In the genomic region with DNA sequence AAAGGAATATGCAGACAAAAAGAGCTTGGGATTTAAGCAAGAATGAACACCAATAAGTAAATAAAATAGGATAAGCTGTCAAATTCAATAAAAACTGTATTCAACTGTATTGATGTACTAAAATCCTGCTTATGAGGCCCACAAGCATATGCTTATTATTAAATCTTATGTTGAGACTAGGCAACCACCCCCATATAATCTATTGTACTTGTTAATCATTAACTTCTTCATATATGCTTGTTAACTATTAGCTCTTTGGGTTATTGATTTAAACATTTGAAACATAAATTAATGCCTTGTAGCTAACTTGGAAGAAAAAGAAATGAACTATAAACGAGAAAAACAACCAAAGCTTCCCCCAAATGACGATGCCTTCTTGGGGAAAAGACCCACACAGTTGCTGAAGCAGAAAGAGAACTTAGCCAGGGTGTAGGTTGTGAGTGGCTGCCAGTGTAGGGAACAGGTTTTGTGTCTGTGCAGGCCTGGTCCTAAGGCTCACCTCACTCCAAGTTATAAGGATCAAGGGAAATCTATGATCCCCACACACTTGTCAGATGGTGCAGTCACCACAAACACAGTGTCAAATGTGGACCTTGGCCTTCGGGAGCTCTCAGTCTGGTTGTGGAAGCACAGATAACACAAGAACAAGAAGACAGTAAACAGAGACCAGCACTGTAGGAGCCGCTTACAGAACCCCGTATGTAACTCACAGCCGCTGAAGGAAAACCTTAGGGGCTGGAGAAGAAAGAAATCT, we compare ENCODE assay signal across 20 mouse cellular contexts.
DNase-seq lines count a peak whose midpoint lies in the region; ATAC-seq and TF ChIP-seq lines count a peak whose summit lies in the region.
"Had no signal": no experiment of that assay in that cellular context is flagged by ENCODE, and none has a peak within 500 bp of the region (broad histone marks: within the 10 kb centered on the region; RNA-seq: fewer than 3 reads in every experiment).

No protein-coding gene starts in this region.

- peak; percentile 14 for DNase-seq in kidney, adult 18-20 months
- no peak for DNase-seq in kidney, postnatal 10 days
- peak; percentile 30 for DNase-seq in A20 (ENCODE audit: low read depth, low spot score)
- DNase-seq in liver, postnatal 0 days, result no peak
- DNase-seq in frontal cortex, postnatal 36 days (ENCODE audit: low spot score in 2 of 2), result no peak
- DNase-seq in cerebellum, adult 11 months, result no peak
- no peak for DNase-seq in urinary bladder, adult 18-20 months (ENCODE audit: low spot score in 2 of 2)
- DNase-seq: B cell, adult 2 months; cerebellum, postnatal 10 days; forebrain, postnatal 0 days; gastrocnemius, adult 2 months; heart, postnatal 36 days; kidney, postnatal 36 days; lung, postnatal 10 days; midbrain, embryonic 14.5 days had no signal

- H3K4me1 ChIP-seq in intestine, postnatal 0 days (replicated peaks; ENCODE audit: control insufficient read depth, insufficient read depth, low read length), result no peaks in the 10 kb centered on the region; the same call in 1 of the 2 replicates
- peaks cover 21% of the 10 kb centered on the region for H3K4me1 ChIP-seq in liver, postnatal 0 days (ENCODE audit: insufficient read depth)

- H3K4me2 ChIP-seq in intestine, postnatal 0 days (replicated peaks; ENCODE audit: low read depth), result no peak overlapping the region
- no peak overlapping the region for H3K4me2 ChIP-seq in liver, postnatal 0 days (ENCODE audit: low read depth, low read length)
- H3K4me2 ChIP-seq: heart, embryonic 11.5 days; limb, embryonic 15.5 days had no signal

- WGBS in intestine, postnatal 0 days, result 35% methylated on average over 6 of the region's 6 CpGs
- 57% methylated on average over 6 of the region's 6 CpGs for WGBS in liver, postnatal 0 days (ENCODE audit: insufficient replicate concordance)

- H3K36me3 ChIP-seq in intestine, postnatal 0 days (ENCODE audit: control insufficient read depth, insufficient read depth), result no peaks in the 10 kb centered on the region
- no peaks in the 10 kb centered on the region for H3K36me3 ChIP-seq in liver, postnatal 0 days (replicated peaks; ENCODE audit: insufficient read depth, low read length)
- H3K36me3 ChIP-seq: limb, embryonic 15.5 days had no signal

- no peak overlapping the region for H3K4me3 ChIP-seq in intestine, postnatal 0 days (ENCODE audit: low read depth, low read length)
- H3K4me3 ChIP-seq in liver, postnatal 0 days (ENCODE audit: low read depth, low read length), result no peak overlapping the region
- H3K4me3 ChIP-seq: gastrocnemius, adult 2 months; limb, embryonic 15.5 days; myocyte had no signal

- ATAC-seq in intestine, postnatal 0 days, result peak; percentile 80
- ATAC-seq in liver, postnatal 0 days, result peak; percentile 67
- ATAC-seq: forebrain, postnatal 0 days; hindbrain, embryonic 16.5 days had no signal

- no peaks in the 10 kb centered on the region for H3K9me3 ChIP-seq in intestine, postnatal 0 days (ENCODE audit: control insufficient read depth)
- H3K9me3 ChIP-seq in liver, postnatal 0 days (ENCODE audit: low read length), result no peaks in the 10 kb centered on the region
- H3K9me3 ChIP-seq: limb, embryonic 15.5 days had no signal

- no peak for TF ChIP-seq EP300 in liver, postnatal 0 days (IDR thresholded peaks at IDR 0.05; ENCODE audit: low read depth)

- TF ChIP-seq CTCF in intestine, postnatal 0 days (IDR thresholded peaks at IDR 0.05; ENCODE audit: low read depth), result no peak
- TF ChIP-seq CTCF in liver, postnatal 0 days (IDR thresholded peaks at IDR 0.05; ENCODE audit: low read depth), result no peak

- no peak overlapping the region for H3K9ac ChIP-seq in intestine, postnatal 0 days (ENCODE audit: low read depth, low read length)
- H3K9ac ChIP-seq in liver, postnatal 0 days (replicated peaks), result no peak overlapping the region
- H3K9ac ChIP-seq: forebrain, postnatal 0 days; limb, embryonic 15.5 days had no signal

- no peaks in the 10 kb centered on the region for H3K27me3 ChIP-seq in intestine, postnatal 0 days (replicated peaks; ENCODE audit: control insufficient read depth, insufficient read depth, low read length)
- no peaks in the 10 kb centered on the region for H3K27me3 ChIP-seq in liver, postnatal 0 days (ENCODE audit: insufficient read depth, low read length)
- H3K27me3 ChIP-seq: limb, embryonic 15.5 days had no signal

- peak overlapping the region; percentile 91 for H3K27ac ChIP-seq in intestine, postnatal 0 days (ENCODE audit: low read depth, low read length)
- peak overlapping the region; percentile 62 for H3K27ac ChIP-seq in liver, postnatal 0 days (ENCODE audit: low read depth)
- H3K27ac ChIP-seq: gastrocnemius, adult 2 months; limb, embryonic 15.5 days had no signal

Comparison
In these comparisons a context has a peak if more than half of its experiments do, and no peak if none do; other contexts are left out.
1. DNase-seq: peak in kidney, adult 18-20 months (single experiment) and A20 (single experiment); none in kidney, postnatal 10 days (single experiment), liver, postnatal 0 days (single experiment), frontal cortex, postnatal 36 days (0 of 2), cerebellum, adult 11 months (single experiment) and urinary bladder, adult 18-20 months (0 of 2).